Mouse (Mus musculus): ENCODE measurements around the gene Spaca9.

The Spaca9 gene

DNA sequence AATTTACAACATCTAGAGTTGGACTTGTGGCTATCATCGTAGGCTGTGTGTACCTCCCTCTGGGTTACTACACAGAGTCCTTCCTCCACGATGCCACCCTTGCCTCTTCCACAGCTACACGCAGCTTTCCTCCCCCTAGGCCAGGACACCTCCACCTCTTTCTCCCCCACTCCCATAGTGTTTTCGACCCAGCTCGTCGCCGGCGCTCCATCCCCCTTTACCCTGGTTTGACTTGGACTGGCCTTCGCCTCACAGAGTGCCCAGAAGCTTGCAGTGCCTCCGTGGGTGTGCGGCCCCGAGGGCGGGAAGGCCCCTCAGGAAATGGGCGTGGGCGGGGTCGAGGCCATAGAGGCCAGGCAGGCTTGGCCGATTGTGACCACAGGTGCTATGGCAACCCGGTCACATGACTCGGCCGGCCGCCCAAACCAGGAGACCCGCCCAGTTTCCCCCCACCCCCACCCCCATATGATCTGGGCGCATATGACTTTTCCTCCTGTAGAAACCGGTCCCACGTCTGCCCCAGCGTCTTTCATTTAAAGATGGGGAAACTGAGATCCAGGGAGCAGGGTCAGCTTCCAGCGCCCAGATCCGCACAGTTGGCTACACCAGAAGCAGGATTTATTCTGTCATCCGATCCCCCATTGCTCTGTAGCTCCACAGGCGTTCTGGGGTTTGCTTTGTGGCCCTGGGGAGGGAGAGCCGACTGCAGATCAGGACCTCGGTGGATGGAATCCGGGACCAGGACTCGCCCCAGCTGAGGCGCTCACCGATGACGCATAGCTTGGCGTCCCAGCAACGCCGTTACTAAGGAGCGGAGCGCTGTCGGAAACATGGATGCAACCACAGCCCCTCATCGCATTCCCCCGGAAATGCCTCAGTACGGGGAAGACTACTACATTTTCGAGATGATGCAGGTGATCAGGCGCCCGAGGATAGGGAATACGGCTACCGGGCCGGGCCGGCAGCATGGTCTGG is at the start of gene Spaca9, which contains the start of gene Ak8:
Spaca9 (minus strand) TSS at position 367 of the 975 bp plus-strand sequence.
Ak8 (plus strand) TSS at position 804 of the 975 bp plus-strand sequence.
- peak; percentile 77 for DNase-seq (ENCODE audit: low read depth)

DNA sequence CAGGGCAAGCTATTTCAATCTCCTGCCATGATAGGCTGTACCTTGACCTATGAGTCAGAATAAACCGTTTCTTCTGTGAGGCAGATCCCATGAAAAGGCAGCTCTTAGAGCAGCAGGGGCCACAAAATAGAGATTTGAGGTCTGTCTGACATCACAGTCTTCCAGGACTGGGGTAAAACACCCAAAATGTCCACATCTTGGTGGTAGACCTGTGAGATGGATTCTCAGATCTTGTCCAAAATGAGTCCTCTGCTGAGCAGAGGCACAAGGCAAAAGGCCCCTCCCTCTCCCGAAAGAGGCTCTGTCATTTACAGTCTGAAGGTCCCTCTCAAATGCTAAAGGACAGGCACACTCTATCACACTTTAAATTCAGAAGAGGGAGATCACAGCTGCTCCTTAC is 48.2 kb upstream of the Spaca9 start:
- DNase-seq (ENCODE audit: low read depth), result no peak

DNA sequence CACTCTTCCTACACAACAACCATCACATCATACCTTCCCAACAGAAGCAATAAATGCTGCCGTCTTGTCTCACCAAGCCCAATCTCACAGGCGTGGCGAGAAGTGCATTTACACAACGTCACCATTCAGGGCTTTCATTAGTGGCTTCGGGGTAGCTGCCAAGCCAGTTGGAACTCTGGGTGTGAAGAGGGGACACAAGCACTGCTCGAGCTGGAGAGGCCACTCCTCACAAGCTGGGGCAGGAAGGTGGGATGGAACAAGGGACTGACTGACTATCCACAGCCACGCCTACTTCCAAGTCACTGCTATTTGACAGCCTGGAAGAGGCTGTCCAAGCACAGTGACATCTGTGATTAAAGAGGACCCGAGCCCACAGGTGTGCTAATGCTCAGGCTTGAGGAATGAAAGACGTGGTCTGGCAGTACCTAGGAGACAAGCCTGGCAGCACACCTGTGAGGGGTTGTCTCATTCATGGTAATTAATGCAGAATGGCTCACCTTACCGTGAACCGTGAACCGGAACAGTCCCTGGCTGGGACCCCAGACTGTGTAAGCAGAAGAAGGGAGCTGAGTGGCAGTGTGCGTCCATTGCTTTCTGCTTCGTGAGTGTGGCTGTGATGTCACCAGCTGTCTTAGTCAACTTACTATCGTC is 47.3 kb upstream of the Spaca9 start:
- no peak for DNase-seq (ENCODE audit: low read depth)

DNA sequence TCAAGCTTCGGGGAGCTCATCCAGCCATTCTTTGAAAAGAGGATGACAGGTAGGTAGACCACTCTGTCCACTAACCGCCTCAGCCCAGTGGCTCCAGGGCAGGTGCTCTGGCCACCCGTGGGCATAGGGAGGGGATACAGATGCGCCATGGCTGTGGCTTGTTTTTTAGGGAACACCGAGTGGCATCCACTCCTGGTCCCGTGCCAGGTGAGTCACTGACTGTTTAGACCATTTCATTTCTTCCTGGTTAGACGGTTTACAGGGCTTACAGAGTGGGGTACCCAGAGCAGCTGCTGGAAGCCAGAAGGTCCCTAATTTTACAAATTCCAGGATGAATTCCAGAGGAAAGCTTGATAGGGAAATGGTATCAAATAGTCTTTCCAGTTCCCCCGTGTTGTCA is 43.2 kb upstream of the Spaca9 start:
- DNase-seq (ENCODE audit: low read depth), result no peak

DNA sequence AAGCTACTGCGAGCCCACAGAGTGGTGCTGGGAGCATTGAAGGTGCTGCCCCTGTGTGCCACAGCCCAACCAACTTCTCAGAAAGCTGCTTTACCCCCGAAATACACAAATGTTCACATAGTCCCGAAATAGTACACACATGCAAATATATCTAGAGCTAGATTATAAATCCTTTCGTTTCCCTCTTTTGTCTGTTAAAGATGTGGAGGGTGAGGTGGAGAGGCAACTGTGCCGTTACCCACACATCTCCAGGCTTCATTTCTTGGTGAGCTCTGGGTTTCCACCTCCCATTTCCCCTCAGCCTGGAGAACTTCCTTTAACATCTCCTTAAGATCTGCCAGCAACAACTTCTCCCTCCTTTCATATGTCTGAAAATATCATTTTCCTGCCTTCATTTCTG is 40.6 kb upstream of the Spaca9 start:
- DNase-seq (ENCODE audit: low read depth), result no peak

DNA sequence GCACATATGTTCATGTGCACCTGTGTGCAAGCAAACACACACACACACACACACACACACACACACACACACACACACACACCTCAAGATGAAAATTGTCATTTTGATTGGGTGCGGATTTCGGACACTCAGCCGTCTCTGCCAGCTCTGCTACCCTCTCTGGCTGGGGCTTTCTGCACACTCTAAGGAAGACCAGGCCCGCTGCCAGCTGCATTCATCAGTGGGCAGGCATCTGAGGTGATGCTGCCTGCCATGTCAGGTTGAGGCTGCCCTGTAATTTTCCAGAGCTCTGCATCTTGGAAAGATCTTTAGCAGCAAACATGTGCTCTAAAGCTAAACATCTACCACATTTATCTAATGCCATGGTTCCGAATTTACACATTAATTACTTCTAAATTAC is 37.6 kb upstream of the Spaca9 start:
- DNase-seq (ENCODE audit: low read depth), result no peak

DNA sequence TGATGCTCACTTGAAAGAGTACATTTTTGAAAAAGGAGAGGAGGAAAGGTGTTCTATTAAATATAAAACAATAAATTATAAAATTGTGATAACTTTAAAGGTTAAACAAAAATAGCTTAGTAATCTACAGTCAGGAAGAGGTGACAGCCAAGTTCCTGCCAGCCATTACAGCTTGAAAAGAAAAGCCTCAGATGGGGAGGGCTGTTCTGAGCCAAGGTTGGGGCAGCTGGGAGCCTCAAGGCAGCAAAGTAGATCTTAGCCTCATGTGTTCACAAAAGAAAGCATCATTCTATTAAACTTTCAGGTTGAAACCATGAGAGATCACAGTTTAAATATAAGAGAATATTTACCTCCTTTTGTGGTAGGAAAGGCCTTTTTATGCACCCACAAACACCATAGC is 31.1 kb upstream of the Spaca9 start:
- no peak for DNase-seq (ENCODE audit: low read depth)

DNA sequence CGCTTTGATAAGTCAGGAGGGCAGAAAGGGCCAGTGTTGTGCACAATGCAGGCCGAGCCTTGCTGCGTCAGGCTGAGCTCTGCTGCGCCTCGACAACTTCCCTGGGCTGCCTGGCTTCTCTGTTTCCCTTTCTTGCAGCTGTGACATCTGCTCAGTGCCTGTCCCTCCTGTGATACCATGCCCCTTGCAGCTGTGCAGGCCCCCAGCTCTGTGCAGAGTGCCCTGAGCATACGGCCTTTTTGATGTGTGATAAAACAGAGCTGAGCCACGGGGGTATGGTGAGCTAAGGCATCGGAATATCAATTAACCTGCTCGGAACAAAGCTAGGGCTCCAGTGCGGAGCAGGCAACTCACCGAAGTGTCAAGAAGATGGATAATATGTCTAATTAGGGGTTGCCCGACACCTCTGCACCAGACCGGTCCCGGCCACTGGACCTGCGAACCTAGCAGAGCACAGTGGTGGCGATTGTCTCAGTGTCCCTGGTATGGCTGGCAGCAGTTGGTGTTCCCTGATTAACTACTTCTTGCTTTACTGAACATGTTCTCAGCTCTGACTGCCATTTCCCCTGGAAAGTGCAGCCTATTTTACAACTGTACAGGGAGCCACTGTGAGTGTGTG is 28.4 kb upstream of the Spaca9 start:
- DNase-seq (ENCODE audit: low read depth), result no peak

DNA sequence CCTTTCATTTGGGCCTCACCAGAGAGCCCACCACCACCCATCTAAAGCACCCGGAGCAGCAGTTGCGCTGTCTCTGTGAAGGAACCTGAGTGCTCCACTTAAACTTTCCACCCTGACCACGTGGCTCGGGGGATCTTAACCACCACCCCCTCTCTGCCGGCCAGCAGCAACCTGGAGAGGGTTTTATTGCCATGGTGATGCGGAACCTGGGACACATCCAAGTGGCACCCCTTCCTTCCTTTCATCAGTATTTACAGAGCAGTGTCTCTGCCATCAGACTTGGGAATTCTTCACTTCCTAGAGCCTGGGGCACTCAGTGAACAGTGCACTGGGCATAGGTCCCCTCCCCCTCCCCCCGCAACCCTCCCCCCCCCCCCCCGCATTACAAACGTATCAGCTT is 24.4 kb upstream of the Spaca9 start:
- no peak for DNase-seq (ENCODE audit: low read depth)

DNA sequence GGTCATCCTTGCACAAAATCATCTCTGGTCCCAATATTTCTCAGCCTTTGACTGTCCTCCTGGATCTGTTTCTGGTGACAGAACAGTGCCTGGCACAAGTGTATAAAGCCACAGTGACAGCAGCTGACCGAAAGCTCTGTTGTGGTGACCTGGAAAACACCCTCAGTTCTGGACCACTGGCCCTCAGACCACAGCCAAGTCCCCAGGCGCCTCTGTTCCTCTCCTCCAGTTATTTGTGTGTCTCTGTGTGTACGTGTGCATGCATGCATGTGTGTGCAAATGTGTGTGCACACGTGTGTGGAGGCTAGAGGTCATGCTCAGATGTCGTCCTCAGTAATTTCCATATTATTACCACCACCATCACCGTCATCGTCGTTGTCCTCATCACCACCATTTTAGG is 22.9 kb upstream of the Spaca9 start:
- DNase-seq (ENCODE audit: low read depth), result no peak

DNA sequence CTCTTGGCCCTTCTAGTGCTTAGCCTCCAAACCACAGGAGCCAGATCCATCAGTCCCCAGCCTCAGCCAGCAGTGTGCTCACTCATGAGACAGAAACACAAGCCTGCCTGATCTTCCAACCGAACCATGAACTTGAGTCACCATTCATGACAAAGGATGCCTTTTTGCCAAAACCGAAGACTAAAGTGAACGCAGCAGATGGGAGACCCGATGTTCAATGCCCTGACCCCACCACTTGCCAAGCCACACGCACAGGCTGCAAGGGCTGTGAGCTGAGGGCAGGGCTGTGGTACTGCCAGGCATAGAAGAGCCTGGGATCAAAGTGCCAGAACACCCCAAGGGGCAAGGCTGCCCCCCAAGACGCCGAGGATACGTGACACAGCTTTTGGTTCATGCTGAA is 13.5 kb upstream of the Spaca9 start:
- DNase-seq (ENCODE audit: low read depth), result no peak

DNA sequence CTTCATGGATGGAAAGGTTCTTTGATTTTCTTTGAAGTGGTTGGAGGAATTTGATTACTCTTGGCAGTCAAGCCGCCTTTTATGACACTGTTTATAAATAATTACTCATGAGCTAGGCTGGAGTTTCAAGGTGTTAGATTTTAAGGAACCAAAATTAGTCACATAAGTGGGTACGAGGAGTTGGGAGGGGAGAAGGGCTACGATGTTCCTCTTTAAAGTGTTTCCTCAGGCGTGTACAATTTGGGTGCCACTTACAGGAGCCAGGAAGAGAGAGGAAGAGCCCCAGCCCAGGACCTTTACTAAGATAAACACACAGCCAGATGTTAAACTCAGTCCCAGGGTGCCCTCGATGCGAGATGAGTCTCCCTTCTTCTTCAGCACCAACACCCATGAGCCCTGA is 7.3 kb upstream of the Spaca9 start:
- DNase-seq (ENCODE audit: low read depth), result no peak

DNA sequence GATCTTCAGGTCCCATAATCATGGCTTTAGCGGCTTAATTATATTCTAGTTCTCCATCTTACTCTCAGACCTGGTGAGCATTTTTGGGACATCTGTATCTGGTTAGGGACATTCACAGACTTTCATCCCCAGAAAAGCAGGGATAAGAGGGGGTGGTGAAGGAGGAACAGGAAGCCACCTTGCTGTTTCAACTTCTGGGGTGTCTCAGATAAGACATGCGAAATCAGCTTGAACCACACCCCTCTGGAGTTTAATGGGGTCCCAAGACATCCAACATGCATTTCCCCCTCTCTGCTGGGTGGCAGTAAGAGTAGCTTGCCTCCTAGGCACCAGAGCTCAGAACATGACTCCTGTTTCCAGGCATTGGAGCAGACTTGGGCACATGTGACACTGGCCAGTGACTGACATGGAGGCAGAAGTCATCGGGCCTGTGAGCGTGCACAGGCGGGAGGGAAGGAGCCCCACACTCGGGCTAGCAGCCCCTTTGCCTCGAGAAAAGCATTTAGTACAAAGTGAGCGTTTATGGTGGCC is 6.6 kb upstream of the Spaca9 start:
- no peak for DNase-seq (ENCODE audit: low read depth)

DNA sequence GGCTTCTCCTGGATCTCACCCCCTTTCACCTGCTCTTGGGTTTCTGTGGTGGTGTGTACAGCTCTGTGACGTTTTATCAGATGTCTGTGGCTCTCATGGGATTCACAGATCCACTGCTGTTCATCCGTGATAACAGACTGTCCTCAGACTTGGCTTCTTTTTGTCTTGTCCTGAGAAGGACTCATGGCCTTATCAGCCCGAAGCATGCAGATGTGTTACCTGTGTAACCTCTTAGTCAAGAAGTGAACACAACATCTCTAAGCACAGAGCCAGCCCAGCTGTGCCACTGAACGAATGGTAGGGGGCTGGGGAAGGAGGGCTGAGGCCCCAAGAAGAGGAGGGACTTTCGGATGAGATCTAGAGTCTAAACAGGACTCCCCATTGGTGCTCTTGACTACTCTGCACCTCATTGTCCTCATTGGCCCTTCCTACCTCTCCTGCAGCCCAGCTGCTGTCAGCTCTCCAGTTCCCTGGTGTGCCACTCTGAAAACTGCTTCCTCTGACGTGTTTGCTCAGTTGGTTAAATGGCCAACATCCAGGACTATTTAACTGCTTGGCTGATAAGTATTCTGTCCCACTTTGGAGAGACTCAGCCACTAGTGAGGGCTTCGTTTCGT is 2.2 kb upstream of the Spaca9 start:
- peak; percentile 9 for DNase-seq (ENCODE audit: low read depth)

DNA sequence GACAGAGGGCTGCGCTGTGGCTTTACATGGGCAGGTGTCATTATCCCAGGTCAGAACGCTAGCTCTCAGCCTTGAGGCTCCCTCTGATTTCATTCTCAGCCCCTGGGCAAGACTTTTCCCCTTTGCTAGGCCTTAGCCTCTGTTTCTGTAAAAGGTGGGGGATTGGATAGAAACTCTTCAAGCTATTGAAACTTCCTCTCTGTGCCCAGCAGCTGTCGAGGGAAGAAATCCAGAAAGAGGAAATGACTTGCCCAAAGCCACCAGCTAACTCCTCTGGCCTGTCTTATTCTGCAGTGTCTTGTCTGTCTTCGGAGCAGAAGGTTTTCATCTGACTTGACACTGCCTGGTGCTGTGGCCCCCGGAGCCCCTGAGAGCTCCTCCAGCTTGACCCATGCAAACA is 961 bp downstream of the Spaca9 start:
- peak; percentile 44 for DNase-seq (ENCODE audit: low read depth)

DNA sequence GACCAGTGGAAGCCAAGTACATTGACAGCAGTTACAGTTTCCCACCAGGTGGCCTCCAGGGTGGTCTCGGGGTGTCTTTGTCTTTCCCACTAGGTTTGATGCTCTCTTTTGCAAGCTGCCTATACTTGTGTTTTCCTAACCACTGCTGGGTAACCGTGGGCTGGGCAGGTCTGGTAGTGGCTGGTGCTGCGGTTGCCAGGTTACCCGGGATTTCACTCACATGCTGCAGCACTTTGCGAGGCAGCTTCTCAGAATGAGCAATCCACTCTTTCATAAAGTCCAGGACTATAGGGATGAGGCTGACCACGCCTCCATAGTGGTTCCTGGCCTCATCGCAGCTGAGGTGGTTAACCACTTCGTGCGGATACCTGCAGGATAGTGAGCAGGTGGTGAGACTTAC is 6.8 kb downstream of the Spaca9 start:
- DNase-seq (ENCODE audit: low read depth), result no peak

DNA sequence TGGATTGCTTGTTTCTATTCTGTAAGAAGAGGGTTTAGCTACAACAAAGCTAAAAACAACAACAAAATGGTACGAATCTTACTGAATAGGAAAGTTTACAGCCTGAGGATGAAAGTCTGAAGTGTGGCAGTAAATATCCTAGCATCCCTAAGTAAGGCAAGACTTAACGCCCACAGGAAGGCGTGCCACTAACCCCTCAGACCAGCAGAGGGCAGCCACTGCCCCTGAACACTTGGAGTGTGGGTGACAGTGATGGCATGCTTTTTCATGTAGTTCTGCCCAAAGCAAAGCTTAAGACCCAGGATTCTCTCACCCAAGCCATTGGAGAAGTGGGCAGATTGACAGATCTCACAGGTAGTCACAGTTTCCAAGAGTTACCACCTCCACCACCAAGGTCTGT is 11.1 kb downstream of the Spaca9 start:
- peak; percentile 64 for DNase-seq (ENCODE audit: low read depth)

DNA sequence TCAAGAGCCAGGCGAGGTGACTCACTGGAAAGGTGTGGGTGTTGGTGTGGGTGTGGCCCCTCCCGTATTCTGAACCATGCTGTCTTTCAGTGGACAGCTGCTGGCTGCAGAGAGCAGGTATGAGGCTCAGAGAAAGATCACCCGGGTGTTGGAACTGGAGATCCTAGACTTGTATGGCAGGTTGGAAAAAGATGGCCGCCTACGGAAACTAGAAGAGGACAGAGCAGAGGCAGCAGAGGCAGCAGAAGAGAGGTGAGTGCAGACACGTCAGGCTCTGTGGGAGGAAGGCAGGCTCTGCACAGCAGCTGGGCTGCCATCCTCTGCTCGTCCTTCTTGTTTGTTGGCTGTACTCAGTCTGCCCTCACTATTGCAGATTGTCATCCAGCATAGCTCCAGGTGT is 13.6 kb downstream of the Spaca9 start:
- no peak for DNase-seq (ENCODE audit: low read depth)

DNA sequence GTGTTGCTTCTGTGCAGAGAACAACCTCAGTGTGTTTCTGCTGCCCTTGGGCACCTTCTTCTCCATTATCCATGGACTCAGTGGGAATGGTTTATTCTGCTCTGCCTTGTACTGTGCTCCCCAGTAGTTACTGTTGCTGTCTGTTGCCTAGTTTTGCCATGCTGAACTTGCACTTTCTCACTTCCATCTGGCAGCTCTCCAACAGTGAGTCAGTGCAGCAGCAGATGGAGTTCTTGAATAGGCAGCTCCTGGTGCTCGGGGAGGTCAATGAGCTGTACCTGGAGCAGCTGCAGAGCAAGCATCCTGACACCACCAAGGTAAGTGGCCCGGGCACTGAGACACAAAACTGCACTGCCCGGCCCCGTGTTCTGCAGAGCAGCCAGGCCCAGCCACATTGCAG is 17.8 kb downstream of the Spaca9 start:
- DNase-seq (ENCODE audit: low read depth), result peak; percentile 43

DNA sequence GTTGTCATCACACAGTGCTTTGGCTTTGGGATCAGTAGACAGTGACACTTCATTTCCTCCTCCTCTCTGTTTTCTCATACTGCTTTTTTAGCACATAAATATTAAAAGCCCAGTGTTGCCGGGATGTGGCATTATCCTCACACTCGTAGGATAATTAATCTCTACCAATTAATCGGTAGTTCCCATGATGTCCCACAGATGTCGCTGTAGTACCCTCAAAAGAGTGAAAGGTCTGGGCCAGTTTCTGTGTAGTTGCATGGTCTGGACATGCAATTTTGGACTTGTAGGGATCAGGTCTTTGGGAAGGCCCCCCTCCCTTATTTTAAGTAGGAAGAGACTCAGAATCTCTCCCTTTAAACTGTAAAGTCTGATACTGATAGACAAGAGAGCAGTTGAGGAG is 18.8 kb downstream of the Spaca9 start:
- peak; percentile 44 for DNase-seq (ENCODE audit: low read depth)

DNA sequence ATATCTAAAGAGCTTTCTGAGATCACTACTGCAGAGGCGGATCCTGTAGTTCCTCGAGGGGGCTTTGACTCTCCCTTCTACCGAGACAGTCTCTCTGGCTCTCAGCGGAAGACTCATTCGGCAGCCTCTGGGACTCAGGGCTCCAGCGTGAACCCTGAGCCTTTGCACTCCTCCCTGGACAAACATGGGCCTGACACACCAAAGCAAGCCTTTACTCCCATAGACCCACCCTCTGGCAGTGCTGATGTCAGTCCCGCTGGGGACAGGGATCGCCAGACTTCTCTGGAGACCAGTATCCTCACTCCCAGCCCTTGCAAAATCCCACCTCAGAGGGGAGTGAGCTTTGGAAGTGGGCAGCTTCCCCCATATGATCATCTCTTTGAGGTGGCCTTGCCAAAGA is 23.5 kb downstream of the Spaca9 start:
- DNase-seq (ENCODE audit: low read depth), result no peak

DNA sequence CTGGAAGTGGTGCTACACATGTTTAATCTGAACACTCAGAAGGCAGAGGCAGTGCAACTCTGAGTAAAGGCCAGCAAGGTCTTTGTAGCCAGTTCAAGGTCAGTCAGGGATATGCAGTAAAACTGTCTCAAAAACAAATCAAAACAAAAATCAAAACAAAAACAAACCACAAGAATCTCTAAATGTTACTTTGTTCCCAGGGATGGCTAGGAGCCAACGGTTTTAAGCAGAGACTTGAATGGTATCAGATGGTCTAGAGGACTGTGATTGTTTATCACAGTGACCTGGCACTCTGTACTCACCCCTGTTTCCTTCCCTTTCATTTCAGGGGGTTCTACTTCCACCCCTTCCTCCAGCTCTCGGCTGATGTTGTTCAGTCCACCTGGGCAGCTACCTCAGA is 28.1 kb downstream of the Spaca9 start:
- no peak for DNase-seq (ENCODE audit: low read depth)

All from 416B (cell line).